Mouse (Mus musculus) thymus, postnatal 10 days (tissue): ENCODE data around the gene Cfap77.
"Not testable (repeated sequence)": the region's sequence is repeated elsewhere in the genome, so short reads cannot be mapped to it uniquely, and the experiment has no call there.

Source experiments
- DNase-seq, 2 experiments: peaks; one replicate each; pipeline ENCODE4 v3.0.0; 2021; ENCODE audit warnings: low spot score in 2 of 2

Gene Cfap77

DNA sequence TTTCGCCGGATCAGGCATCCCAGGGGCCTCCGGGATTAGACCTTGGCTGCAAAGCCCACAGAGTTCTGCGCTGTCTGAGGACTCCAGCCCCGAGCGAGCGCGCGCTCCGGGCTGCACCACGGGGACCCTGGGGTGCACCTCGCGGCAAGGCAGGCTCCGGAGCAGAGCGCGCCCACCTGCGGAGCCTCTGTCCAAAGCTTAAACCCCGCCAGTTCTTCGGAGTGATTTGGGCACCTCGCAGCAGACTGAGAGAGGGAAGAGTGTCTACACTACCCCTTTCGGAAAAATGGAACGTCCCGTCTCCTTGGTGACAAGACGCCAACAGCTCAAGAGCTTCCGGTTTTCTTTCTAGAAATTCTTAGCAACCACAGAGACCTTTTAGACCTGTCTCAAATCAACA lies at the start of gene Cfap77:
TSS of gene Cfap77 (minus strand) at position 76 of the 400 bp plus-strand sequence.
- peak; percentile 52 to 70 for DNase-seq

DNA sequence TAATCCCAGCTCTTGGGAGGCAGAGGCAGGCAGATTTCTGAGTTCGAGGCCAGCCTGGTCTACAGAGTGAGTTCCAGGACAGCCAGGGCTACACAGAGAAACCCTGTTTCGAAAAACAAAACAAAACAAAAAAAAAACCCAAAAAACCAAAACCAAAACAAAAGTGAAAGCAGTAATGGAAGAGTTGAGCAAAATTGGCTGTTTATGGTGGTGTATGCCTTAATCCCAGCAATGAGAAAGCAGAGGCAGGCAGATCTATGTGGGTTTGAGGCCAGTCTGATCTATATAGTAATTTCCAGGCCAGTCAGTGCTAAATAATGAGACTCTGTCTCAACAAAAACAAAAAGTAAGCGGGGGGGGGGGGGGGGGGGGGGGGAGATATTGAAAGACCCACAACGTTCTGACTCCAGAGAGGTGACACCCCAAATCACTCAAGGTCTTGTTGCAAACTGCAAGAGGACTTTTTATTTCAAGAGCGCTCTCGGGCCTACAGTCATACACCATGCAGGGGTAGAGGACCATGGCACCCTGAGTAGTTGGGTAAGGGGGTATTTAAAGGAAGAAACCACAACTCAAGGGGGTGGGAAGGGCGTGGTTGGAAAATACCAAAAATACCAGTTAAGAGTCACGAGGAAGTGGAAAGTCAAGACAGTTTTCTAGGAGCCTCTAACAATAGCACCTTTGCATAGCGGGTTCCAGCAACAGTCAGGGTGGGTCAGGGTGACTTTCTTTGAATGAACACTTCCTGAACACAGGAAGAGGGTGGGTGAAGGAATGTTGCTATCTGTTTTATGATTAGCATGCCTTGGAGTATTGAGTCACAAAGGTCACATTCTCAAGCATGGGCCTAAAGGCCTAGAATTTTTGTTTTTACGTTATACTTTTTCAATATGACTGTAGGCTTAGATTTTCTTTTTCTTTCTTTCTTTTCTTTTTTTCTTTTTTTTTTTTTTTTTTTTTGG lies 47.8 kb upstream of the Cfap77 start:
- not testable (repeated sequence) for DNase-seq

DNA sequence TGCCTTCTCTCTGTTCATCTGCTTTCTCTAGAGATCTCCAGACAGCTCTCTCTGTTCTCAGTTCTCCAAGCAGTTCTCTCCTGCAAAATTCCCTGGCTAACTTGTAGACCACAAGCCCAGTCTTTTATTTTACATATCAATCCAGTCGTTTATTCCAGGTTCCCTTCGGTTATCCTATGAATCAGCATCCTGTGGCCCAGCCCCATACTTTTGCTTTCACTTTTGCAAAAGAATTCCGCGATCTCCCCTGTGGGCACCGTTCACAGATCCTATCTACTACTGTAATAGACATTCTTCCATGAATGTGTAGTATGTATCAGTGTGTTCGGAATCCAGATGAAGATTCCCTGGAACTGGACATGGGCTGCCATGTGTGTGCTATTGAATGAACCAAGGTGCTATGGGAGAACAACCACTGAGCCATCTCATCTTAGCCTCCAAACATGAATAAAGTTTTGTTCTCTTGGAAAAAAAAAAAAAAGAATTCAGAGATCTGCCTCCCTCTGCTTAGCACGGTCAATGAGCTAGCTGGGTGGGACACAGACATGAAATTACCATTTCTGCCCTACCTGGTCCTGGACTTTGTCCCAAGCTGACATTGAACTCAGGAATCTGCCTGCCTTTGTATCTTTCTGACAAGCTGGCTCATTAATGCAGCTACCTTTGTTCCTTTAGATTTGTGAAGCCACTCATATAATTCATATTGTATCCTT lies 46.1 kb upstream of the Cfap77 start:
- DNase-seq = no peak

DNA sequence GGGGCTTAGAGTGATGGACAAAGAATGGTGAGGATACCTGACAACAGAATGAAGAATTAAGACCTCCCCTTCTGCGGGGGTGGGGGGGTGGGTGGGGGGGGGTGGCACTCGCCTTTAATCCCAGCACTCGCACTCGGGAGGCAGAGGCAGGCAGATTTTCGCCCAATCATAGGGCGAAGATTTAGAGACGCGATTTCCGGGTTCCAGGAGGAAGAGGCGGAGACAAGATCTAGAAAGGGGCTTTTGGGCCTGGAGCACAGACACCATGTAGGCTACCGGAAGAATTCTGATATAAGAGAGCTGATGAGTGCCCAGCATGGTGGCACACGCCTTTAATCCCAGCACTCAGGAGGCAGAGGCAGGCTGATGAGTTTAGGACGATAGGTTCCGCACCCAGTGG lies 44.8 kb upstream of the Cfap77 start:
- DNase-seq = no peak

DNA sequence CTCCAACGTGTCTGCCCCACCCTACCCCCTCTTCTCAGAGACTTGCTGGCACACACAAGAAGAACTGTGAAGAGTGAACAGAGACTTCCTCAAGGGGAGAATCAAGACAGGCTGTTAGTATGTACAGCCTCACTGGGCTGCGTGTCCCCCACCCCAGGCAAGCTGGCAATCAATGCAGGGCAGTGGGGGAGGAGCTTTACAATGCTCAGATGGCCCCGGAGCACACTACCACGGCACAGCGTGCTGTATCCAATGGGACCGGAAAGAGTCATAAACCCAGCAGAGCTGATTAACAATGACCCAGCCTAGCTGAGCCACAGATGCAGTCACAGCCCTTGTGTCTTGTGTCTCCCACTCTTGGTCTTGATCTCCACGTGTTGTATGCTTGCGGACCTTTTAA lies 43.9 kb upstream of the Cfap77 start:
- DNase-seq = no peak

DNA sequence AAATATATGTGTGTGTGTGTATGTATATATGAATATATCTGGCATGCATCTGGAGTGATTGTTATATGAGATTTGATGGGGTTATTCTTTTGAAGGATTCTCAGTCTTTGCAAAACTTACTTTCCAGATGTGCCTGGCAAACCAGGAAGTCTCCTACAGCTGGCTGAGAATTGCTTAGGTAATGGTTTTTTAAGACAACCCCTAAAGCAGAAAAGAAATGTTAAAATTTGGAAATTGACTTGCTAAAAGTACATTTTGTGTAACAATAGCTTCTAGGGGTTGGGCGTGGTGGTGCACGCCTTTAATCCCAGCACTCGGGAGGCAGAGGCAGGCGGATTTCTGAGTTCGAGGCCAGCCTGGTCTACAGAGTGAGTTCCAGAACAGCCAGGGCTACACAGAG lies 43.1 kb upstream of the Cfap77 start:
- DNase-seq = not testable (repeated sequence)

DNA sequence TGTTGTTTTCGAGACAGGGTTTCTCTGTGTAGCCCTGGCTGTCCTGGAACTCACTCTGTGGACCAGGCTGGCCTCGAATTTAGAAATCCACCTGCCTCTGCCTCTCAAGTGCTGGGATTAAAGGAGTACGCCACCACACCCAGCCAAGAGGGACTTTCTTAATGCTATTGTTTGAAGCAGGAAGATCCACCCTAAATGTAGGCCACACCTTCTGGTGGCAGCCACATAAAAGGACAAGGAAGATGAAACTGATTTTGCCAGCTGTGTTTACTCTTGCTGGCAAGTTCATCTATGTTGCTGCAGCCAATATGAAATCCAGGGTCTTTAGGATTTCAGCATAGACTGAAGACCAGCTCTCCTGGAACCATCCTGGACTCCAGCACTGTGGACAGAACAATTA lies 42.6 kb upstream of the Cfap77 start:
- peak; percentile 27 to 43 for DNase-seq

DNA sequence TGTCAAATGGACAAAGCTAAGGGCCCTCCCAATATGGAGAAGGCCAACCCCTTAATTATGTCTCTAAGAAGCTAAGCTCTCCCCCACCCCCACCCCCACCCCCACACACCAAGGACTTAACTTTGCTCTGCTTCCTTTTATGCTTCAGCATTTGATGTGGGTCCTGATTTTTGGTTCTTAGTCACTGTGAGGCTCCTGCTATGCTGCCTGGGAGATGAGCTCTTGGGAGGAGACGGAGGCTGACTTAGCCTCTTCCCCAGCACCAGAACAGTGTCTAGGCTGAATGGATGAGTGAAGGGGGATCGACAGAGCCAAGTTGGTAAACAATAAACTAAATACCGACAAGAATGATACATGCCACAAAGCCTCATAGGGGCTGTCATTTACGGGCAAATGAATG lies 41.9 kb upstream of the Cfap77 start:
- DNase-seq = no peak

DNA sequence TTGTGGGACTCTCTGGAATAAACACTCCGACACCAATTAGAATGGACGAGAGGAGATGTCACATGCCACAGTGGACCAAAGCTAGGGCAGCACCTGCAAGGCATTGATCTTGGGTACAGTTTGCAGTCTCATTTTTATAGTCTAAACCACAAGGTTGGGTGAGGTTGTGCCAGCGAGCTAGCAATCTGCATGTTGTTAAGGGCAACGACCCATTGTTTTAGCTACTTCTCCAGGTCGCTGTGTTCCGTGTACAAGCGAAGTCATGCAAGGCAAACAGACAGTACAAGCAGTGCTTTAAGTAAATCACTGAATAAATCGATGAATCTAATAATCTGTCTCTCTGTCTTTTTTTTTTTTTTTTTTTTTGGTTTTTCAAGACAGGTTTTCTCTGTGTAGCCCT lies 40.8 kb upstream of the Cfap77 start:
- DNase-seq = no peak

DNA sequence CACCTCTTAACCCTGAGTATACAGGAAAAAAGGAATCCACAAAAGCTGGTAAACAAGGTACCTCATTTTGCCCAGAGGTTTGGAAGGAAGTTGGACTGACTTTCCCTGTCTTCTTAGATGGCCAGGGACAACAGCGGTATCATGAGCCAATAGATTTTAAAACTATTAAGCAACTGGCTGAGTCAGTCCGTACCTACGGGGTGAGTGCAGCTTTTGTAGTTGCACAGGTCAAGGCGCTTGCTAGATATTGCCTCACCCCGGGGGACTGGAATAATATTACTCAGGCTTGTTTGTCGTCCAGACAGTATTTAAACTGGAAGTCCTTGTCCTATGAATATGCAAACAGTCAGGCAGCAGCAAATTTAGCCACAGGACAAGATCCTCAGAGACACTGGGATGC lies 34.4 kb upstream of the Cfap77 start:
- not testable (repeated sequence) for DNase-seq

DNA sequence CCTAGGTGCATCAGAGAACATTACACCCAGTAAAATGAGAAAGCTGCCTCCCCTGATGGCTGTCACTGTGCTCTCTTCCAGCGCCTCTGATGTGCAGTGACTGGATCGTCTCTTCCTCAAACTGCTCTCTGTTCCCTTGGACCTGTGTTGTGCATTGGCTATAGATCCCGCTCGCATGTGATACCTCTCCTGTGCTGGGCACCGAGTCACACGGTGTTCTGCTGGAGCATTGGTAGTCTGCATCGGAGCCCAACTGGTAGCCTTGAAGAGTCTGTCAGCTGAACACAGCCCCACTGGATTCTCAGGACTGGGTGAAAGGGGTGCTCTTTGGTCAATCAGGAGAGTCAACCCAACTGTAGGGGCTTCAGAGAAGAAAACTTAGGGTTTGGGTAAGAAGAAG lies 31.2 kb upstream of the Cfap77 start:
- DNase-seq = no peak

DNA sequence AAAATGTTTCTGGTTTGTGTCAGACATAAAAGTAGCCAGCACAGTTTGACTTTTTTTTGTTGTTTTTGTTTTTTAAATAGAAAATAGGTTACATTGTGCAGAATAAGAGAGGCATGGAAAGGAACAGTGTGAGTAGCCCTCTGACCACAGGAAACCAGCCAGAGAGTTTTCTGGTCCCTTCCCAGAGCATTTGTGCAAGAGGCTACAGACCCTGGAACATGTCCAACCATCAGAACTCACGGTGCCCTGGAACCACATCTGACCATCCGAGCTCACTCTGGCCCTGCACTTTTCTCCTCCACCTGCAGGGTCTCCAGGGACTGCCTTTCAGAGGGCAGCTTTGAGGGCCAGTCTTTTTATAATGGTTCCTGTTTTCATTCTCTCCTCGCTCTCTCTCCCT lies 27.1 kb upstream of the Cfap77 start:
- DNase-seq = no peak

DNA sequence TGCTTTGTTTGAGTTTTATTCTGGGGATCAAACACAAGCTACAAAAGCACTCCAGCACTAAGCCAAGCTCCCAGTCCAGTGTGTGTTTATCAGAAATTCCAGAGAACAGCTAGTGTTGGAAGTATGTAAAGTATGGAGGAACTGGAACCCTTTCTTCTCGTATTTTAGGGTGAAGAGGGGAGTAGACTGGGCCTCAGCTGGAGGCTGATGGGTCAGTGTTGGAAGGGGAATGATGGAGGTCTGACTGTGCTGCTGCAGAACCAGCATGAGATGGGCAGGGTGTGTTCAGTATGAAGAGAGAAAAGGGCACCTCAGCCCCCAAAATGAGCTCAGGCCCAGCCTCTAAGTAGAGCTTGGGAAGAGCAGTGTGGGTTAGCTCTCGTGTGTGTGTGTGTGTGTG lies 21.4 kb upstream of the Cfap77 start:
- no peak for DNase-seq

DNA sequence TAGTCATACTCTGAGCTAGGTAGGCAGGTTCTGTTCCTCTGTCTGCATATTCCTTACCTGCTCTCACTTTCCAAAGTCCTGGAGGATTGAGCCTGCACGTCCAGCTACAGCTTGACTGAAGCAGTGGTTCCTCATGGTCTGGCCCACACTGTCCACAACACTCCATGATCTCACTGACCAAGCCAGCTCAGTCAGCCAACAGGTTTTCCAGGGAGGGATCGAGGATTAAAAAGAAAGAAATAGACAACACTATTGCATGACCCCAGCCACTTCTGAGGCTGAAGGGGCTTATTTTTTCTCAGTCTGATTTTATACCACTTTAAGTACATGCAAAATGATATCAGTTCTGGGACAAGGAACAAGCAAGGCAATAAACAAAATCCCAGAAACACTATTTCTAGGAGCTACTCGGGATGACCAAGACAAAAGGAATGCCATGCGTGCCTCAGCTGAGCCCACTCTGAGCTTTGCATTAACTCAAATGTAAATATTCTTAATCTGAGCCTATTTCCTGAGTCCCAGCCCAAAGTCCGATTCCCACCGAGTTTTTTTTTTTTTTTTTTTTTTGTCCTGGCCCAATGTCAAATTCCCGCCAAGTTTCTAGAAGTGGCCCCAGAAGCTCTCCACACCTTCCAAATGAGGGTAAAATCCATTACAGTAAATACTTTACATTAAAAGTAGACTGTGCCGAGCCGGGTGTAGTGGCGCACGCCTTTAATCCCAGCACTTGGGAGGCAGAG lies 20.6 kb upstream of the Cfap77 start:
- DNase-seq = no peak

DNA sequence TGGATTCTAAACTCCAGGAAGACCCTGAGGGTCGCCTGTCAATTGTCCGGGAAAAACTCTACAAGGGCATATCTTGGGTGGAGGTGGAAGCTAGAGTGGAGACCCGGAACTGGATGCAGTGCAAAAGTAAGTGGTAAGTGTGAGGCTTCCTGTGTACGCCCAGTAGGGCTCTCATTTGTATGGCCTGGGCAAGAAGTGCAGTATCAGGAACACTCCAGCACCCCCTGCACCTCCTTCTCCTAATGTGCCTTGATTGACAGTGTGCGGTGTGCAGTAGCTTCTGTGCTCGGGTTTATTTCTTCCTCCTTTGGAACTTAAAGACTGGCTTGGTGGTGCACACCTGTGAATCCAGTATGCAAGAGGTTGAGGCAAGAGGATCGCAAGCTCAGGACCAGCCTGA lies 19.8 kb upstream of the Cfap77 start:
- no peak for DNase-seq

DNA sequence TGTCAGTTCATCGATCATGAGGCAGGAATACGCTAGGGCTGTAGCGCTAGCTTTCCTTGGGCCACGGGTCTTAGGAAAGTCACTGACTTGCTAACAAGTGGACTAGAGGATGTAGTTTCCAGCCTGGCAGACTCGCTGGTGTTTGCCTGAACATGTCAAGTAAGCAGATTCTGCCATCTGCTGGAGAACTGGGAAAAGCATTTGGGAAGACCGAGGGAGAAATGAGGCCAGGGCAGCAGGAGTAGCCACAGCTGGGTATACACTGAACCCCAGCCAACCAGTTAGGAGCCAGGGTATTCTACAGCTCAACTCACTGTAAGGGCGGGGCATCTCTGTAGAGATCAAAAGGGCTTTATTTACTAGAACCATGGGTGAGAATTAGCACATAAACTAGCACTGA lies 11.5 kb upstream of the Cfap77 start:
- no peak for DNase-seq

DNA sequence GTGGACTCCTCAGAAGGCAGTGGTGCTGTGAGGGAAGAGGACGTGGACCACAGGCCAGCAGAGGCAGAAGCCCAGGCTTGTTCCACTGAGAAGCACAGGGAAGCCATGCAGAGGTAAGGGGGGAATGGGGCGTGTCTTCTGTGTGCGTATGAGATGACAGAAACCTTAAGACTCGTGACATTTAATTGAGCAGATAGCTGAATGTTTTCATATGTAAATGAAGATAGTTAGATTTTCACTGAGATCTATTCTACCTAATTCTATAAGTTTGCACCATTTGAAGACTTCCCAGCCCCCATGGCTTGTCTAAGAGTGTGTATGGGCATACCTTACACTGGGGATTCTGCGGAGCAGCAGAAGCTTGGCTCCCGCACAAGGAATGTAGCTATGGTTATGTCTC lies 10.9 kb upstream of the Cfap77 start:
- DNase-seq = no peak

DNA sequence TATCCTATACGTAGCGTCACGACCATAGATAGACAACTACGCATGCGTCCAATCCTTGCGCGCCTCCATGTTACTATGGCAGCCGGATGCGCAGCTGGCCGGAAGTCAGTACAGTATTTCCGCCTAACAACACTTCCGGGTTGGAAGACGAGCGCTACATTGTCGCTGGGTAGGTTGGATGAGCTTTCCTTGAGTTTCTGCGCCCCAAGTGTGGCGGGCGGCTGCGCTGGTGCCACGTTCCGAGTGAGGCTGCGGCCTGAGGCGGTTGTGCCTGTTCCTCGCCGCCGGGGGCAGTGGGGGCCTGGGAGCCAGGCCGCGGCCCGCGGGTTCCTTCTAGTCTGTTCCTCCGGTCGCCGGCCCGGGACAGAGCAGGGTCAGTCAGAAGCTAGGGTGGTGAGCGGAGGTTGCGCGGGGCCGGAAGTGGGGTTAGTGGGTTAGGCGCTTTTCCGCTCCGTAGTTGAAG lies 5.3 kb upstream of the Cfap77 start, which contains the start of gene Ttf1:
TSS of gene Ttf1 (plus strand) at position 128 of the 463 bp plus-strand sequence.
- peak; percentile 88 for DNase-seq

DNA sequence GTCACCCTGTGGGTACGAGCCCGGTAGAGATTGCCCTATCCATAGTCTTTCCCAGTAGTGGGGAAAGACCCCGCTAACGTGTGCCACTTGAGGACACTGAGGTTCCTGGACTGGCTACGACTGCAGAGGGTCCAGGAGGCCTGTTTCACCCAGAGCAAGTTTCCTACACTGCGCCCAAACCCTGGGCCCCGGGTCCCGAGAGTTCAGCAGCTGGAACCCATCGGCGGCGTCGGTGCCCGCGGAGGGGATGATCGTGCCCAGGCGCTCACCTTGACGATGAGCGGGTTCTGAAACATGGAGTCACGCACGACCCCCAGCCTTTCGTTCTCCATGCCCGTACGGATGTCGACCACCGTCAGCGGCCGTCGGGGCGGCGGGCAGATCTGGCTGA lies 326 bp downstream of the Cfap77 start:
- peak in 1 of 2 experiments; percentile 18 for DNase-seq

DNA sequence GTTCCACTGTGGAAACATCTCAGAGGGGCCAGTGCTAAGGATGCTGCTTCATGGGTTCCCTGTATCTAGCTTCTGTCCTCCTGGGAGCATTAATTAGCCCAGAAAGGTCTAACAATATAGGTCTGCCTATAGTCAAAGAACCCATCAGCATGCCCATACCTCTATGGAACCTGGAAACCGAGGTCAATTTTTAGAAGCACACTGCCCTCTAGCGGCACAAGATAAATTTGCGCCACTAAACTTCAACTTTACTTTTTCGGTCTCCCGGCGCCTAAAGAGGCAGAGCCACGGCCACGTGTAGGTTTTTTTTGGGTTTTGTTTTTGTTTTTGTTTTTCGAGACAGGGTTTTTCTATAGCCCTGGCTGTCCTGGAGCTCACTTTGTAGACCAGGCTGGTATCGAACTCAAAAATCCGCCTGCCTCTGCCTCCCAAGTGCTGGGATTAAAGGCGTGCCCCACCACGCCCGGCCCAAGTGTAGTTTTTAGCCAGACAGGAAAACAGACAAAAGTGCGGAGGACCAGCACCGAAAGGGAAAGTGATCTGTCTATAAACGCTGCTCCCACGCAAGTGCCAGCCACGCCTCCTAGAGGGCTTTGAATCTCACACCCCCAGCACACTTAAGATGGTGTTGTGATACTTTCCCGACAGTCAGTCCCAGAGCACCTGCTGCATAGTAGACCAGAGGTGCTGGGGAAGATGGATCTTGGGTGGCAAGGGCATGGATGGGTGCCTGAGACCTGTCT lies 893 bp downstream of the Cfap77 start:
- peak; percentile 28 to 58 for DNase-seq

DNA sequence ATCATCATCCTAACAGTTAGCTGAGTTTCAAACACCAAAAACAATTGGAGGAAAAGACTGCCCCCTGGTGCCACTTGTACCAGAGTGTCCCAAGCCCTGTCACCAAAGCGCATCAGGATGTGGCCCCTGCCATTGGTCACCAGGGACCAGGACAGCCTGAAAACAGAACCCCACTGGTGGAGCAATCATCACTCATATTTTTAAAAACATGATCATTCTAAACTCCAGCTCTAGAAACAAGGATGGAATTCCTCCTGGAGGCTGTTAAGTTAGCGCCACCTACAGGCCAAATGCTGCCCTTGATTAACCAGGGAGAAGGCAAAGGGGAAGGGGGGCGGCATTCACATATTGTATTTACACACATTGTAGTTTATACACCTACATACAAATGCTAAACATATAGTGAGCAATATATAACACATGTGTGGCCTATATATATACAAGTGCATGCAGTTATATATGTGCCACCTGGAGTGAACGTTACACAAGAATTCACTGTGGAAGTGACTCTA lies 1.9 kb downstream of the Cfap77 start:
- peak; percentile 16 to 60 for DNase-seq
